Mouse (Mus musculus) lung, embryonic 14.5 days (tissue): ENCODE measurements around the gene A030005K14Rik. TPM values are rescaled to one million over a fixed set of nuclear protein-coding genes. Genes with fewer than 3 reads are reported as not detected.

Experiments
- ATAC-seq: fragments of 200-750 bp; cut with Nextera tagmentation; 2 replicates; pipeline ENCODE4 v1.8.0; 2017; ENCODE audit warnings: mild to moderate bottlenecking, moderate TSS enrichment, moderate library complexity; ENCODE audit not compliant: insufficient read depth
- DNase-seq: peaks from one replicate; pipeline ENCODE4 v3.0.0-alpha.2; 2015
- H3K27ac ChIP-seq: fragments of 300-500 bp; sonication (generic); 2 replicates; pipeline ENCODE4 v1.5.1; 2014; ENCODE audit warnings: low read depth, mild to moderate bottlenecking, moderate library complexity
- H3K27me3 ChIP-seq: fragments of 300-500 bp; sonication (generic); 2 replicates; pipeline ENCODE4 v1.6.1; 2014; ENCODE audit warnings: low read length, control low read depth; ENCODE audit not compliant: insufficient read depth
- H3K36me3 ChIP-seq: fragments of 300-500 bp; sonication (generic); 2 replicates; pipeline ENCODE4 v1.6.1; 2014; ENCODE audit warnings: control low read depth; ENCODE audit not compliant: insufficient read depth
- H3K4me1 ChIP-seq: fragments of 300-500 bp; sonication (generic); 2 replicates; pipeline ENCODE4 v1.6.1; 2014; ENCODE audit warnings: antibody characterized with exemption, control low read depth; ENCODE audit not compliant: insufficient read depth
- H3K4me2 ChIP-seq: fragments of 300-500 bp; sonication (generic); 2 replicates; pipeline ENCODE4 v1.6.1; 2014; ENCODE audit warnings: mild to moderate bottlenecking
- H3K4me3 ChIP-seq: fragments of 300-500 bp; sonication (generic); 2 replicates; pipeline ENCODE4 v1.5.1; 2014; ENCODE audit warnings: low read depth, low read length
- H3K9ac ChIP-seq: fragments of 300-500 bp; sonication (generic); 2 replicates; pipeline ENCODE4 v1.6.1; 2014
- H3K9me3 ChIP-seq: fragments of 300-500 bp; sonication (generic); 2 replicates; pipeline ENCODE4 v1.6.1; 2016; ENCODE audit warnings: low read depth, low read length, control low read depth
- CTCF ChIP-seq: IDR thresholded peaks from 2 replicates; pipeline ENCODE4 v1.5.1; 2016; ENCODE audit warnings: antibody characterized with exemption, low read depth
- WGBS: fragments of 180-500 bp; shearing (Covaris S2); extraction: QIAGEN DNeasy Blood & Tissue Kit; methylation state at CpG from one replicate; pipeline ENCODE4 v1.1.7; 2014; 5-methylcytosine and 5-hydroxymethylcytosine counted together
- polyA plus RNA-seq: library from polyadenylated mRNA; unstranded; fragments of >200 nt; fragmentation: Nextera tagmentation; extraction: Ambion mirVana; gene quantifications from 2 replicates; pipeline ENCODE4 v1.2.1, GENCODE M21; 2014

The A030005K14Rik gene
- not detected in 2 replicates for polyA plus RNA-seq

GRCm38 (mm10) chr1:83059278-83059677 is at the start of gene A030005K14Rik:
TSS of gene A030005K14Rik (minus strand) at chr1:83059378.
- H3K9me3 ChIP-seq: no peaks in the 10 kb centered on the region
- WGBS: 74% methylated on average over 9 of the region's 9 CpGs
- DNase-seq: no peak
- no peak within 1 kb of the TSS for H3K4me2 ChIP-seq
- no peak within 1 kb of the TSS for H3K4me3 ChIP-seq
- no peaks in the 10 kb centered on the region for H3K4me1 ChIP-seq
- no peaks in the 10 kb centered on the region for H3K36me3 ChIP-seq
- no peak within 1 kb of the TSS for H3K27ac ChIP-seq
- TF ChIP-seq CTCF: no peak
- no peaks in the 10 kb centered on the region for H3K27me3 ChIP-seq
- H3K9ac ChIP-seq: no peak within 1 kb of the TSS
- no peak for ATAC-seq

GRCm38 (mm10) chr1:83107410-83107978 is 48.3 kb upstream of the A030005K14Rik start:
- 75% methylated on average over 5 of the region's 5 CpGs for WGBS
- no peak for ATAC-seq

GRCm38 (mm10) chr1:83105464-83105863 is 46.3 kb upstream of the A030005K14Rik start:
- H3K4me3 ChIP-seq: no peak overlapping the region
- no peak for TF ChIP-seq CTCF
- no peak for ATAC-seq
- no peaks in the 10 kb centered on the region for H3K4me1 ChIP-seq
- no peak overlapping the region for H3K4me2 ChIP-seq
- no peak overlapping the region for H3K27ac ChIP-seq
- no peak for DNase-seq
- H3K9me3 ChIP-seq: no peaks in the 10 kb centered on the region
- H3K27me3 ChIP-seq: no peaks in the 10 kb centered on the region
- H3K36me3 ChIP-seq: no peaks in the 10 kb centered on the region
- H3K9ac ChIP-seq: no peak overlapping the region
- WGBS: 63% methylated on average over 1 of the region's 1 CpGs

More at GRCm38 (mm10) chr1:83107410-83107978, 48.3 kb upstream of the A030005K14Rik start:
- DNase-seq: no peak
- no peak overlapping the region for H3K9ac ChIP-seq
- no peak overlapping the region for H3K27ac ChIP-seq
- no peak for TF ChIP-seq CTCF
- no peak overlapping the region for H3K4me3 ChIP-seq
- H3K9me3 ChIP-seq: no peaks in the 10 kb centered on the region
- no peaks in the 10 kb centered on the region for H3K4me1 ChIP-seq
- H3K4me2 ChIP-seq: no peak overlapping the region
- H3K36me3 ChIP-seq: no peaks in the 10 kb centered on the region
- H3K27me3 ChIP-seq: no peaks in the 10 kb centered on the region

- TF ChIP-seq CTCF: no peak
- Histone ChIP-seq H3K4me1 (no peaks in the 10 kb centered on the region), H3K9me3 (no peaks in the 10 kb centered on the region), H3K4me2 (no peak overlapping the region), H3K4me3 (no peak overlapping the region), H3K27ac (no peak overlapping the region), H3K36me3 (no peaks in the 10 kb centered on the region), H3K9ac (no peak overlapping the region), H3K27me3 (no peaks in the 10 kb centered on the region)
- DNase-seq (peak; percentile 80), ATAC-seq (no peak)
- 22% methylated on average over 3 of the region's 3 CpGs for WGBS
These were observed 42.7 kb upstream of the A030005K14Rik start for GRCm38 (mm10) chr1:83101891-83102290.

- ATAC-seq (no peak), DNase-seq (peak; percentile 13)
- no peaks in the 10 kb centered on the region for H3K36me3 ChIP-seq
- H3K27me3 ChIP-seq: no peaks in the 10 kb centered on the region
- no peak overlapping the region for H3K9ac ChIP-seq
- H3K27ac ChIP-seq: peak overlapping the region; percentile 36; the same call in 1 of the 2 replicates
- TF ChIP-seq CTCF: no peak
- WGBS: 63% methylated on average over 7 of the region's 7 CpGs
- H3K4me1 ChIP-seq: no peaks in the 10 kb centered on the region
- H3K9me3 ChIP-seq: no peaks in the 10 kb centered on the region
- H3K4me3 ChIP-seq: no peak overlapping the region
- H3K4me2 ChIP-seq: no peak overlapping the region
These were observed 40.5 kb upstream of the A030005K14Rik start for GRCm38 (mm10) chr1:83099580-83100137.

- Histone ChIP-seq H3K27me3 (no peaks in the 10 kb centered on the region), H3K4me2 (no peak overlapping the region), H3K27ac (no peak overlapping the region), H3K9ac (no peak overlapping the region), H3K4me3 (no peak overlapping the region), H3K9me3 (no peaks in the 10 kb centered on the region), H3K4me1 (no peaks in the 10 kb centered on the region), H3K36me3 (no peaks in the 10 kb centered on the region)
- ATAC-seq (no peak), DNase-seq (no peak)
- 80% methylated on average over 2 of the region's 2 CpGs for WGBS
- TF ChIP-seq CTCF: no peak
These were observed 40.0 kb upstream of the A030005K14Rik start for GRCm38 (mm10) chr1:83099160-83099559.

GRCm38 (mm10) chr1:83096935-83097334 is 37.8 kb upstream of the A030005K14Rik start:
- Histone ChIP-seq H3K4me1 (no peaks in the 10 kb centered on the region), H3K9ac (no peak overlapping the region), H3K27ac (no peak overlapping the region), H3K36me3 (no peaks in the 10 kb centered on the region), H3K27me3 (no peaks in the 10 kb centered on the region), H3K9me3 (no peaks in the 10 kb centered on the region), H3K4me3 (no peak overlapping the region), H3K4me2 (no peak overlapping the region)
- WGBS: 82% methylated on average over 4 of the region's 4 CpGs
- no peak for TF ChIP-seq CTCF
- ATAC-seq (no peak), DNase-seq (no peak)
